Mouse (Mus musculus): ENCODE measurements around the gene Ankra2. TPM values are rescaled to one million over a fixed set of nuclear protein-coding genes. Genes with fewer than 3 reads are reported as not detected.

Ankra2 gene
- polyA plus RNA-seq (2012; fragmentation: generic; extraction: Trizol): 10 to 100 TPM in 1 of 2 experiments, under 1 TPM in 1; 0.71 to 10.8 TPM

GRCm38 (mm10) chr13:98262636-98263457 is at the start of gene Ankra2, which contains the start of gene Utp15:
Gene Ankra2, plus strand, starts transcription at chr13:98263074.
Gene Utp15, minus strand, starts transcription at chr13:98263041.

GRCm38 (mm10) chr13:98279686-98280085 is 16.8 kb downstream of the Ankra2 start, which contains the start of gene Gm21976:
Gene Gm21976, plus strand, starts transcription at chr13:98279887.

GRCm38 (mm10) chr13:98316480-98317245 is 53.8 kb downstream of the Ankra2 start, which contains the start of gene Btf3:
Gene Btf3, minus strand, starts transcription at chr13:98317006.

Other genes starting within 250 kb of the Ankra2 start
- 1 to 10 TPM in 1 of 2 experiments, under 1 TPM in 1; 0.37 to 3.0 TPM for gene Arhgef28, start 56.6 kb upstream of the Ankra2 start, polyA plus RNA-seq (2012; fragmentation: generic; extraction: Trizol)
- gene Utp15, start within 50 bp of the Ankra2 start, polyA plus RNA-seq (2012; fragmentation: generic; extraction: Trizol): 1 to 10 TPM; 2.2 to 4.4 TPM
- not detected for gene Gm21976, start 16.8 kb downstream of the Ankra2 start, polyA plus RNA-seq (2012; fragmentation: generic; extraction: Trizol)
- 100 to 1,000 TPM; 594 to 946 TPM for gene Btf3, start 53.9 kb downstream of the Ankra2 start, polyA plus RNA-seq (2012; fragmentation: generic; extraction: Trizol)
- 1 to 10 TPM; 1.4 to 2.0 TPM for gene Foxd1, start 91.2 kb downstream of the Ankra2 start, polyA plus RNA-seq (2012; fragmentation: generic; extraction: Trizol)
- gene Gm10320, start 228.9 kb downstream of the Ankra2 start, polyA plus RNA-seq (2012; fragmentation: generic; extraction: Trizol): 1 to 10 TPM; 2.0 to 2.3 TPM

Data from C3H10T1/2 (cell line).